Mouse (Mus musculus): ENCODE results near the gene Myh6.

DNA sequence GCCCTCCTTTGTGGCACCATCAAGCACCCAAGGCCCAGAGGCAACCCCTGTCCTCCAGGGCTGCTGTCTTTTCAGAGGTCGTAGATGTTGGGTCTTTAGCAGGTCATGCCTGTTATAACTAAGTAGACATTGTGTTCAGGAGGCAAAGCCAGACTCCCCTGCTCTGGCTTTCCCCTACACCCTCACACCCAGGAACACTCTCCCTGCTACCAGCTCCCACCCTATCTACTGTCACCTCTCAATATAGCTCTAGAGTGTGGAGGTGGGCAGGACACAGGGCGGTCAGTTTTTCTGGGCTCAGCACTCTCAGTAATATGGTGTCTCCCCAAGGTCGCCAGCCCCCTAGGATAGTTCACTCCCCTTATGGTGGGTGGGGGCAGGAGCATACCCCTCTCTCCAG, 1.1 kb upstream of the Myh6 start:
- TF ChIP-seq CTCF (IDR thresholded peaks at IDR 0.05; ENCODE audit: low read depth) = no peak
- no peak for TF ChIP-seq EP300 (IDR thresholded peaks at IDR 0.05; ENCODE audit: low read depth)

Data from heart, postnatal 0 days (tissue).